Mouse (Mus musculus): ENCODE measurements around the gene Ifitm2. TPM values are rescaled to one million over a fixed set of nuclear protein-coding genes. Genes with fewer than 3 reads are reported as not detected.

Ifitm2 gene
- polyA plus RNA-seq, 1 experiment from 2014 or later = 331 TPM

DNA sequence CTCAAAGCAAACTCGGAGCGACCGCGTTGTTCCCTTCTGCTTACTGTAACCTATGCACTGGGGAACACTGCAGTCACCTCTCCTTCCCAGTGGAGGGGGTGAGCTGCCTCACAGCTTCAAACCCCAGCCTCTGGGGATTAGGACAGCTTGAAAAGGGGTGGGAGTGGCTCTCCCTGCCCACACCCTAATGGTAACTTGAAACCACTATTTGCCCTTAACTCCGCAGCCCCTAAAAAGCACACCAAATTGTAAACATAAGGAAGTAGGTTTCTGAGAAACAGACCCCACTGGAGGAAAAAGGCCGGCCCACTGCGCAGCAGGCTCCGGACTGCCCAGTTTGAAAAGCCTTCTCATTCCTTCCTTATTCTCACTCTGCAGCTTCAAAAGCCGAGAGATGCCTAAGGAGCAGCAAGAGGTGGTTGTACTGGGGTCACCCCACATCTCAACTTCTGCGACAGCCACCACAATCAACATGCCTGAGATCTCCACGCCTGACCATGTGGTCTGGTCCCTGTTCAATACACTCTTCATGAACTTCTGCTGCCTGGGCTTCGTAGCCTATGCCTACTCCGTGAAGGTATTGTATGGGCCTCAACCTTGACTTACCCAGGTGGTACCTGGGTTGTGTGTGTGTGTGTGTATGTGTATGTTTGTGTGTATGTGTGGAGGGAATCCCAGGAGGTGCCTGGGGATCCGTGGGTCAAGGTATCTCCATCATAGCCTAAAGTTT, 12.2 kb upstream of the Ifitm2 start:
- no peak for DNase-seq
- no peak overlapping the region for H3K4me3 ChIP-seq (replicated peaks)
- H3K4me2 ChIP-seq = no peak overlapping the region
- H3K9ac ChIP-seq = no peak overlapping the region
- H3K36me3 ChIP-seq = no peaks in the 10 kb centered on the region
- no peaks in the 10 kb centered on the region for H3K9me3 ChIP-seq (replicated peaks)
- H3K27me3 ChIP-seq = no peaks in the 10 kb centered on the region
- ATAC-seq (ENCODE audit: low read depth) = no peak; the same call in 1 of the 2 replicates
- no peak overlapping the region for H3K27ac ChIP-seq
- H3K4me1 ChIP-seq (replicated peaks) = peaks cover 34% of the 10 kb centered on the region
- 14% methylated on average over 14 of the region's 14 CpGs for WGBS (ENCODE audit: insufficient replicate concordance)

DNA sequence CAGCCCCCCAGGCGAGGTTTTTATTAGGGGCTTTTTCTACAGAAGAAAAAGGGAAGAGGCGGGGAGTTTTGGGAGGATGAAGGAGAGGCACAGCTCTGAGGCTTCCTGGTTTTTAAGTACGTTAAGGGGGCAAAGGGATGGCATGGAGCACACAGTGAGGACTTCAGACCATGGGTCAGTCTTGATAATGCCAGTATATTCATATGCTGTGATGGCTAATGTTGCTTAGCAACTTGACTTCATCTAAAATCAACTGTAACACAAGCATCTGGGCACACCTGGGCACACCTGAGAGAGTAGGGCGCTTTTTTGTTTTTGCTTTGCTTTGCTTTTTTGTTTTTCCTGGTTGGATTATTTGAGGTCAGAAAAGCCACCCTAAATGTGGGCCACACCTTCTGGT, 11.1 kb upstream of the Ifitm2 start, which contains the start of gene Ifitm1:
Gene Ifitm1, plus strand, starts transcription at position 301 of the 400 bp plus-strand sequence.
- peaks cover 34% of the 10 kb centered on the region for H3K4me1 ChIP-seq (replicated peaks)
- no peaks in the 10 kb centered on the region for H3K9me3 ChIP-seq (replicated peaks)
- no peak within 1 kb of the TSS for H3K27ac ChIP-seq
- H3K9ac ChIP-seq = no peak within 1 kb of the TSS
- no peak for ATAC-seq (ENCODE audit: low read depth)
- no peaks in the 10 kb centered on the region for H3K36me3 ChIP-seq
- DNase-seq = no peak
- H3K4me3 ChIP-seq (replicated peaks) = no peak within 1 kb of the TSS
- 59% methylated on average over 4 of the region's 4 CpGs for WGBS (ENCODE audit: insufficient replicate concordance)
- no peak within 1 kb of the TSS for H3K4me2 ChIP-seq
- H3K27me3 ChIP-seq = no peaks in the 10 kb centered on the region

DNA sequence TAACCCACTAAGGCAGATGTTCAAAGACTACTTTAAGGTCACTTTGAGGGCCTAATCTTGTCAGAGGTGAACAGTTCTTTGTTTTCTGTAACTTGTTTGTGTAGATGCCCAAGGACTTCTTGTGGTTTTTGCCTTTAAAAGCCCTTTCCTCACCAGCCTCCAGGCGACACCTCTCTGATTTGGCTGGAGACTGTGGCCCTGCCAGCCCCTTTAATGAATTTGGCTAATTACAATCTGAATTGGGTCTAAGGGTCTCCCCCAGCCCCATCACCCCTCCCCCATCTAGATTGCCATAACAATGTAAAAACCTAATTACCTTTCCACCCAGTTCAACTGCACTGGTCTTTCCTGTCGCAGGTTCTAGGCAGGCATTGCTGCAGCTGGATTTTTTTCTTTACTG, 6.9 kb upstream of the Ifitm2 start:
- Histone ChIP-seq H3K4me1 (replicated peaks) (0 out of 2 replicates have a peak, but pooled peaks cover 8% of the 10 kb centered on the region), H3K9ac (no peak overlapping the region), H3K9me3 (replicated peaks) (no peaks in the 10 kb centered on the region), H3K4me3 (replicated peaks) (no peak overlapping the region), H3K36me3 (no peaks in the 10 kb centered on the region), H3K27ac (no peak overlapping the region), H3K4me2 (no peak overlapping the region), H3K27me3 (no peaks in the 10 kb centered on the region)
- ATAC-seq (ENCODE audit: low read depth) (no peak), DNase-seq (no peak)
- 64% methylated on average over 2 of the region's 2 CpGs for WGBS (ENCODE audit: insufficient replicate concordance)

DNA sequence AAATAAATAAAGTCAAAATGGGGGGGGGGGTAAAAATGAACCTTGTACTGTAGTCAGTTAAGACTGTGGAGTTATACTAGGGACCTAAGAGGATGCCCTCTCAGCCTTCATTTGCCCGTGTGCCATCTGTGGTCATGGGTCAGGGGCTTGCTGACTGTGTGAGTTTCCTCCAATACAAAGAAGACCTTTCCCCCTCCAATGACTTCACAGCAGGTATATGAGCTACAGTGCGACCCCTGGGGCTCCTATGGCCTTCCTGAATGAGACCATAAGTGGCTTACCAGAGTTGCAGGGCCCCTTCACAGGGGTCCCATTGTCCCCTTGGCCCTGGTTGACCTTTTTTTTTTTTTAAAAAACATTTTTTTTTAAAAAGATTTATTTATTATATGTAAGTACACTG, 5.6 kb upstream of the Ifitm2 start:
- H3K9ac ChIP-seq = no peak overlapping the region
- no peak for ATAC-seq (ENCODE audit: low read depth)

DNA sequence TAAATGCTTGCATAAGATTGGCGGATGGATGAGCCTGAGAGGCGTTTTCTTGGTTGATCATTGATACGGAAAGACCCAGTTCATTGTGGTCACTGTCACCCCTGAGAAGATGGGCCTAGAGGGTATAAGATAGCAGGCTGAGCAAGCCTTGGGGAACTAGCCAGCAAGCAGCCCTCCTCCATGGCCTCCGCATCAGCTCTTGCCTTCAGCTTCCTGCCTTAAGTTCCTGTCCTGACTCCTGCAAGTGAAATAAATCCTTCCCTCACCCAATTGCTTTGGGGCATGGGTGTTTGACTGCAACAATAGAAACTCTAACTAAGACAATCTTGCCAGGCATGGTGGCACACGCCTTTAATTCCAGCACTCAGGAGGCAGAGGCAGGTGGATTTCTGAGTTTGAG, 4.2 kb upstream of the Ifitm2 start:
- Histone ChIP-seq H3K27ac (no peak overlapping the region), H3K4me1 (replicated peaks) (peaks cover 21% of the 10 kb centered on the region), H3K9me3 (replicated peaks) (no peaks in the 10 kb centered on the region), H3K4me2 (no peak overlapping the region), H3K4me3 (replicated peaks) (no peak overlapping the region), H3K36me3 (no peaks in the 10 kb centered on the region), H3K27me3 (no peaks in the 10 kb centered on the region), H3K9ac (no peak overlapping the region)
- no peak for DNase-seq
- 43% methylated on average over 5 of the region's 5 CpGs for WGBS (ENCODE audit: insufficient replicate concordance)
- no peak for ATAC-seq (ENCODE audit: low read depth)

More for the DNA sequence above, 5.6 kb upstream of the Ifitm2 start:
- H3K4me1 ChIP-seq (replicated peaks) = peaks cover 10% of the 10 kb centered on the region
- H3K4me2 ChIP-seq = no peak overlapping the region
- H3K27me3 ChIP-seq = no peaks in the 10 kb centered on the region
- DNase-seq = no peak
- no peaks in the 10 kb centered on the region for H3K9me3 ChIP-seq (replicated peaks)
- H3K36me3 ChIP-seq = no peaks in the 10 kb centered on the region
- no peak overlapping the region for H3K27ac ChIP-seq
- 62% methylated on average over 2 of the region's 2 CpGs for WGBS (ENCODE audit: insufficient replicate concordance)
- H3K4me3 ChIP-seq (replicated peaks) = no peak overlapping the region

DNA sequence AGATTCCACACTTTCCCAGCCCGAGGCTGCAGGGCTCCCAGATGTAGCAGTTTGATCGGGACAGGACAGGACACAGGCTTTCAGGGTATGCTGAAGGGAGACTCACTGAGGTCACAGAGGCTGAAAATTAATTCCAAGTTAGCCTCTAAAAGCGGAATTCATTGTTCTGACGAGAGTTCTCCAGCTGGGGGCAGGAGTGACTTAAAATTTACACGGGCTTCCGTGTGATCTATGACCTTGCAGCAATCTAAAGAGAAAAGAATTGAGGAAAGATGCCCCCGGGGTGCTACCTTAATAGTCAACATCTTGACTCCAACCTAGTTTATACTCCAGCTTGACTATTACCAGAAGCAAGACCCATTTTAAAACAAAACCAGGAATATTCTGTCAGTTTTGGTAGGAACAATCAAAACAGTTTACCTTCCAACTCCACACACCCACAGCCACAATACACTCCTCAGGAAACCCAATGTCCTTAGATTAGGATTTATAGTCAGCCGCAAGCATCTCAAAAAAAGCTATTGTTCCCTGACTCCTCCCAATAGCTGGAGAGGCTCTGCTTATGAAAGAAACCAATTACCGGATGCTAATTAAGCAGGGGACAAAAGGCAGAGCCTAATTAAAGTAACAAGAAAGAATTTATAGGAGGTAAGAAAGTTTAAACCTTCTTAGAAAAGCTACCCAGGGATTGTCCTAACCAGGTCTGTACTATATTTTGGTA, 3.6 kb upstream of the Ifitm2 start:
- DNase-seq (no peak), ATAC-seq (ENCODE audit: low read depth) (no peak)
- Histone ChIP-seq H3K9ac (no peak overlapping the region), H3K4me1 (replicated peaks) (peaks cover 26% of the 10 kb centered on the region), H3K27me3 (no peaks in the 10 kb centered on the region), H3K36me3 (no peaks in the 10 kb centered on the region), H3K4me2 (no peak overlapping the region), H3K9me3 (replicated peaks) (no peaks in the 10 kb centered on the region), H3K27ac (no peak overlapping the region), H3K4me3 (replicated peaks) (no peak overlapping the region)
- WGBS (ENCODE audit: insufficient replicate concordance) = 11% methylated on average over 9 of the region's 9 CpGs

DNA sequence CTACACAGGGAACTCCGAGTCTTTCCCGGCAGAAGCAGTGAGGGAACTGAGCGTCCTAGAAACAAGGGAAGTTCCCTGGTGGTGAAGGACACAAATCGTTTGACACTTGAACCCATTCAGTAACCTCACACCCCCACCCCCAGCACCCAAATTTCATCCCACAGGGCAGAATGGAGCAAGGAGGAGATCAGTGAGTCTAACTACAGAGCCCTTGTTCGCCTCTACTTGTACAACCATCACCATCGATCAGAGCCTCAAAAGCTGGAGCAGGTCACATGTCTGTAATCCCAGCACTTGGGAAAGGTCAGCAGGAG, 726 bp upstream of the Ifitm2 start:
- H3K9ac ChIP-seq = no peak overlapping the region
- ATAC-seq (ENCODE audit: low read depth) (no peak), DNase-seq (no peak)
- 0 out of 2 replicates have a peak, but pooled peaks cover 4% of the 10 kb centered on the region for H3K36me3 ChIP-seq
- peak overlapping the region; percentile 66; the same call in 1 of the 2 replicates for H3K4me2 ChIP-seq
- no peaks in the 10 kb centered on the region for H3K9me3 ChIP-seq (replicated peaks)
- no peaks in the 10 kb centered on the region for H3K27me3 ChIP-seq
- H3K4me3 ChIP-seq (replicated peaks) = no peak overlapping the region
- H3K4me1 ChIP-seq (replicated peaks) = peaks cover 45% of the 10 kb centered on the region
- 51% methylated on average over 6 of the region's 6 CpGs for WGBS (ENCODE audit: insufficient replicate concordance)
- peak overlapping the region; percentile 83 for H3K27ac ChIP-seq

DNA sequence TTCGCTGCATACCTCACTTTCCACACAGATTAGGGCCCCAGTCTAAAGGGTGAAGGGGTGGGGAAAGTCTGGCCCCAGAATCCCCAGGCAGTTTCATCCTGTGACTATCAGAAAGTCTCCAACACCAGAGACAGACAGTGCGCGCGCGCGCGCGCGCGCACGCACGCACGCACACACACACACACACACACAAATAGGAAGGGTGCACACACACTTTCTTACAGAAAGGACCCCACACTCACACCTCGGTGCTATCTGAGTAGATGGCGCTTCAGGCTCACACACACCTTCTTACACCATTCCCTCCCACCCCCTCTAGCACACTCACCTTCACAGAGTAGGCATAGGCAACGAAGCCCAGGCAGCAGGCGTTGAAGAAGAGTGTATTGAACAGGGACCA, 445 bp downstream of the Ifitm2 start:
- 0 out of 2 replicates have a peak, but pooled peaks cover 4% of the 10 kb centered on the region for H3K36me3 ChIP-seq
- ATAC-seq (ENCODE audit: low read depth) (peak; percentile 27), DNase-seq (no peak)
- 10% methylated on average over 17 of the region's 17 CpGs for whole genome bisulfite sequencing (ENCODE audit: insufficient replicate concordance)
- peak overlapping the region; percentile 68 for H3K9ac ChIP-seq
- H3K9me3 ChIP-seq (replicated peaks) = no peaks in the 10 kb centered on the region
- peaks cover 55% of the 10 kb centered on the region for H3K4me1 ChIP-seq (replicated peaks)
- peak overlapping the region; percentile 66 for H3K4me2 ChIP-seq
- H3K27ac ChIP-seq = peak overlapping the region; percentile 83
- no peaks in the 10 kb centered on the region for H3K27me3 ChIP-seq
- H3K4me3 ChIP-seq (replicated peaks) = peak overlapping the region; percentile 60

DNA sequence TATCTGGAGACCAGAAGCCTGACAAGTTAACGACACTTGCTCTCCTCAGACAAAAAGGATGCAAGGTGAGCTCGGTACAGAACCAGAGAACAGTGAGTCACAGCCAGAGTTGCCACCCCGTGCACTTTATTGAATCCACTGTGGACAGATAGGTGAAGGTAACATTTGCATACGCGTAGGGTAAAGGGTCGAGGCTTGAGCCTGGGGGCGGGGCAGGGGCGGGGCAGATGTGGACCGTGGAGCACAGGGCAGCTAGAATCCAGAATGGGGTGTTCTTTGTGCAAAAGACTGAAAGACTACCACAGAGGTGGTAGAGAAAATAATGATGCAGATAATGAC, 1.1 kb downstream of the Ifitm2 start:
- H3K4me2 ChIP-seq = peak overlapping the region; percentile 66
- peak overlapping the region; percentile 60 for H3K4me3 ChIP-seq (replicated peaks)
- 0 out of 2 replicates have a peak, but pooled peaks cover 7% of the 10 kb centered on the region for H3K36me3 ChIP-seq
- peak; percentile 28; the same call in 1 of the 2 replicates for ATAC-seq (ENCODE audit: low read depth)
- DNase-seq = no peak
- peak overlapping the region; percentile 56 for H3K27ac ChIP-seq
- no peaks in the 10 kb centered on the region for H3K9me3 ChIP-seq (replicated peaks)
- H3K9ac ChIP-seq = peak overlapping the region; percentile 68
- peaks cover 57% of the 10 kb centered on the region for H3K4me1 ChIP-seq (replicated peaks)
- 7% methylated on average over 9 of the region's 9 CpGs for WGBS (ENCODE audit: insufficient replicate concordance)
- no peaks in the 10 kb centered on the region for H3K27me3 ChIP-seq

DNA sequence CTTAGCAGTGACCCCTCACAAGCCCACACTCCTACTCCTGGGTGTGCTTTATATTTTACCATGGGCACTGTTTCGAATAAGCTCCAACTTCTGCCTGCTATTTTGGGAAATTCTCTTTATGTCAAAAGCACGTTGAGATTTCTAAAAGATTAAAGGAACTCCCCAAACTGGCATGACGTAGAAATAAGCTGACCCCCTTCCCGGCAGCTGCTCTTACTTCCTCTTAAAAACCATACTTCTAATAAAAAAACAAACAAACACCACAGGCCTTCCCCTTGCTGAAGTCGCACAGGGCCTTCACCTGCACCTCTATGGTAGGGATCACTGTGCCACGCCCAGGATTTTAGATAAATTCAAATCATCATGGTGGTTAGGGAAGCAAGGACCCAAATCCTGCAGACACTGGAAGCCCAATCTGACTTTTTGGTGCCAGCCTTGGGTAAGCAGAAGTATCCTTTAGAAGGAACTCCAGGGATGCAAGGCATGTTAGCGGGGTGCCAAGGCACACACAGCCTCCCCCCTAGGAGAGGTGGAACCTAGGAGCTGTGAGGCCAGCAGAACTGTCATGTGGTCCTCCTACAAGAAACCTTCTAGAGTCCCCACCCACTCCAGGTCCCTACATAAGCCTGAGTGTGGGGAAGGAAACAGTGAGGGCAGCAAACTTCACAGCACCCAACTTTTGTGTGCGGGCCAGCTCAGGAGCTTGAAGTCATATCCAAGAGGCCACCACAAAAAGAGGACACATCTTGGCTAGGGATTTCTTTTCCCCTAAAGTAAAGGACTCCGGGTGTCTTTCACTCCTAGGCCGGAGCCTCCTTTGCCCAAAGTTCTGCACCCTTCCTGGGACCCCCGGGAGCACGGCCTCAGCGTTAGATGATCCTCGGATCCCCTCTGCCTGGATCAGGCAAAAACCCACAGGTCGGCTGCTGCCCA, 1.7 kb downstream of the Ifitm2 start:
- H3K9me3 ChIP-seq (replicated peaks) = no peaks in the 10 kb centered on the region
- H3K27me3 ChIP-seq = no peaks in the 10 kb centered on the region
- H3K4me1 ChIP-seq (replicated peaks) = peaks cover 57% of the 10 kb centered on the region
- ATAC-seq (ENCODE audit: low read depth) (no peak), DNase-seq (no peak)
- H3K36me3 ChIP-seq = peaks cover 10% of the 10 kb centered on the region
- H3K4me3 ChIP-seq (replicated peaks) = peak overlapping the region; percentile 60
- H3K4me2 ChIP-seq = peak overlapping the region; percentile 66
- peak overlapping the region; percentile 46; the same call in 1 of the 2 replicates for H3K9ac ChIP-seq
- WGBS (ENCODE audit: insufficient replicate concordance) = 27% methylated on average over 15 of the region's 15 CpGs
- H3K27ac ChIP-seq = peak overlapping the region; percentile 56

DNA sequence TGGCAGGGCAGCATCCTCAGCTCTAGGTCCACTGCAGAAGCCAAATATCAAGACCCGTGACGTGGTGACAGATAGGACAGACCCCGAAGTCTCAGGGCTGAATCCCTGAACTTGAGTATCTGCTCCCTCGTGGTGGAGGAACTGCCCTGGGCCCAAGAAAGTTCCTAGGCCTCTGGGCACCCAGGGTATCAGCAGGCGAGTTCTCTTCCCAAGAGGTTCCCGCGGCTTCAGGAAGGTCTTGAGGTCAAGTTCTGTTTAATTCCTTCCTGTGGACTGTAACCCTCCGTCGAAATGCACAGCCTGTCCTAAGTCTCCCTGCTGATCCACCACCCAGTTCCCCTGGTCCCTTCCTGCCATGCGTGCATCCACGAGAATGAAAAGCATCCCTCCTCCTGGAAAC, 2.7 kb downstream of the Ifitm2 start:
- Histone ChIP-seq H3K36me3 (peaks cover 19% of the 10 kb centered on the region), H3K4me3 (replicated peaks) (0 out of 2 replicates have a peak overlapping the region, but pooled peaks have one; percentile 60), H3K4me2 (peak overlapping the region; percentile 66; the same call in 1 of the 2 replicates), H3K27ac (peak overlapping the region; percentile 18; the same call in 1 of the 2 replicates), H3K27me3 (no peaks in the 10 kb centered on the region), H3K4me1 (replicated peaks) (peaks cover 54% of the 10 kb centered on the region), H3K9me3 (replicated peaks) (no peaks in the 10 kb centered on the region), H3K9ac (no peak overlapping the region)
- 51% methylated on average over 11 of the region's 11 CpGs for WGBS (ENCODE audit: insufficient replicate concordance)
- DNase-seq (no peak), ATAC-seq (ENCODE audit: low read depth) (no peak)
